Mouse (Mus musculus) lung, postnatal 36 days (tissue): Measurements from ENCODE around the gene Rnf157.

ENCODE experiments used
- DNase-seq: peaks from one replicate; pipeline ENCODE4 v3.0.0; 2022; ENCODE audit warnings: mixed read lengths

Gene Rnf157

GRCm38 (mm10) chr11:116412904-116413630, at the start of gene Rnf157:
Gene Rnf157 (minus strand): TSS chr11:116413032.
- peak; percentile 78 for DNase-seq

GRCm38 (mm10) chr11:116459786-116460185, 47.0 kb upstream of the Rnf157 start:
- no peak for DNase-seq

DNA sequence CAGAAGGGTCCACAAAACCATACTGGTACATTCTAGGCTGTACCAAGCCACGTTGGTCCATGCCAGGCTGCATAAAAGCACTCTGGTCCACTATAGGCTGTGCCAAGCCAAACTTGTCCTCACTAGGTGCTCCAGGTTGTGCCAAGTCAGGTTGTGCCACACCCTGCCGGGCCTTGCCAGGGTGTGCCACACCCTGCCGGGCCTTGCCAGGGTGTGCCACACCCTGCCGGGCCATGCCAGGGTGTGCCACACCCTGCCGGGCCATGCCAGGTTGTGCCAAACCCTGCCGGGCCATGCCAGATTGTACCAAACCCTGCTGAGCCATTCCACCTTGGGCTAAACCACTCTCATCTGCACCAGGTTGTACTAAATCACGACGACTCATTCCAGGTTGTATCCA, 43.4 kb upstream of the Rnf157 start:
- no peak for DNase-seq

- DNase-seq = no peak
Measured at GRCm38 (mm10) chr11:116453889-116454288, 41.1 kb upstream of the Rnf157 start.

GRCm38 (mm10) chr11:116449341-116449740, 36.5 kb upstream of the Rnf157 start:
- DNase-seq = no peak

DNA sequence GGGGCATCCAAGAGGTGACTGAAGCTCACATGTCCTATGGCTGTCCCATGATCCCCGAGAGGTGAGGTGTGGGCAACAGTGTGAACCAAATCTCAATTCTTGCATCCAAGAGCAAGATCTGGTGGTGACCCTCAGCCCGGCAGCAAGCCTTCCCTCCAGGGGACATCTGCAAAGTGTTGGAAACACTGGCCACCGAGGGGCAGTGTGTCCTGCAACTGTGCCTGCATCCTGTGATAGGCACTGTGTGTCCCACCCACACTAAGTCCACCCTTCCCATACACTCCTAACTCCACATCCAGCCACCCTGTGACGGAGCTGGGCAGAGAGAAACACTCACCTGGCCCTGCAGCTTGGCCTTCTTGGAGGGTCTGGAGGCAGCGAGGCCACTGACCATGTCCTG, 35.0 kb upstream of the Rnf157 start:
- DNase-seq = no peak

- no peak for DNase-seq
Measured at GRCm38 (mm10) chr11:116446308-116446887, 33.6 kb upstream of the Rnf157 start.

DNA sequence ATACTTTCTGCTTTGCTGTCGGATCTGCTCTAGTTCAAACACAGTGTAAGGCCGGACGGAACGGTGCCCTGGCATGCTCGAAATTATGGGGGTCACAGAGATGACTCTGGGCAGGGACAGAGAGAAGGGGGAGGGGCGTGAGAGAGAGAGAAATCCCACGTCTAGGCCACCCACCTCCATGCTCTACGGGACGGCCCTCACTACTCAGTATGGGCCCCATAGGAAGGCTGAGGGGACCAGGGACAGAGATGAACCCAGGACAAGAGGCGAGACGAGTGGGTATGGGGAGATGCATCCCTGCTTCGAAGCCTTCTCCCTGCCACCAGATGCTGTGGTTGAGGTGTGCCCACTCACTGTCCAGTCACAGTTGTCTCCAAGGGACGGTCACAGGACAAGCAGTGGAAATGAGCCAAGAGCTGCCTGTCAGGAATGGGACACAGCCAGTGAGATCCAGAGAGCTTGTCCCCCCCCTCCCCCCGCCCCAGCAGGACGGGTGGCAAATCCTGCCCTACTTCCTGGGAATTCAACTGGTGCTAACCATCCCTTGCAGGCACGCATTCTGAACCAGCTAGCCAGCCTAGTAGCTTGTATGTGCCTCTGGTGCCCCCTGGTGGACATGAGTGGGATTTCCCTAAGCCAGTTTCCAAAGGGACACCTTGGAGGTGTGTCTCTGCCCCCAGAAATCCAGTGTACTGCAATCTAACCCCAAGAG, 32.9 kb upstream of the Rnf157 start:
- DNase-seq = peak; percentile 97

DNA sequence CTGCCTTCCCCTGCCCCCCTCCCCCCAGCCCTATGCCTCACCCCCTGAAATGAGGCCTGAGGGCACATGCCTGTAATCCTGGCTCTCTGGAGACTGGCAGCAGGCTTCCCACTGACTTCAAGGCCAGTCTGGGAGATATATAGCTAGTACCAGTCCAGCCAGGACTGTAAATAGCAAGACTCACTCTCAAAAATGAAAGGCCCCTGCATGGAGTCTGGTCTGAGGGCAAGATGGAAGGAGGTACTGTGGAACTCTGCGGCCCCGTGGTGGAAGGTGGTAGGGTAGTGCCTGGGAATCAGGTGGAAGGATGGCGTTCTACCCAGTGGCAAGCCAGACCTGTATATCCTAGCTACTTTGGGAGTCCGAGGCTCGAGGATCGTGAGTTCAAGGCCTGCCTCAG, 31.1 kb upstream of the Rnf157 start:
- no peak for DNase-seq

- no peak for DNase-seq
Measured at GRCm38 (mm10) chr11:116443311-116443710, 30.5 kb upstream of the Rnf157 start.

DNA sequence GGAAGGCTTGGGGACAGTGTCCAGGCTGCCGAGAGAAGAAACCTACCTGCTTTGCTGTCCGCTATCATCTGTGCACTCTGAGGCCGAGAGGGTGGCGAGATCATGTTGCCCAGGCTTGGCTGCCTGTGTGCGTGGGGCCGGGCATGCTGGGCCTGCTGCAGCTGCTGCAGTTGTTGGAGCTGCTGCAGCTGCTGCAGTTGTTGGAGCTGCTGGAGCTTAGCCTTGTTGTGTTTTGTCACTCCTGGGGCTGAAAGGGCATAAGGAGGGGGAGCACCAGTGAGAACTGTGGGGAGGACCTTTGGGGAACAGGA, 30.0 kb upstream of the Rnf157 start:
- no peak for DNase-seq

GRCm38 (mm10) chr11:116442129-116442866, 29.5 kb upstream of the Rnf157 start:
- DNase-seq = no peak

DNA sequence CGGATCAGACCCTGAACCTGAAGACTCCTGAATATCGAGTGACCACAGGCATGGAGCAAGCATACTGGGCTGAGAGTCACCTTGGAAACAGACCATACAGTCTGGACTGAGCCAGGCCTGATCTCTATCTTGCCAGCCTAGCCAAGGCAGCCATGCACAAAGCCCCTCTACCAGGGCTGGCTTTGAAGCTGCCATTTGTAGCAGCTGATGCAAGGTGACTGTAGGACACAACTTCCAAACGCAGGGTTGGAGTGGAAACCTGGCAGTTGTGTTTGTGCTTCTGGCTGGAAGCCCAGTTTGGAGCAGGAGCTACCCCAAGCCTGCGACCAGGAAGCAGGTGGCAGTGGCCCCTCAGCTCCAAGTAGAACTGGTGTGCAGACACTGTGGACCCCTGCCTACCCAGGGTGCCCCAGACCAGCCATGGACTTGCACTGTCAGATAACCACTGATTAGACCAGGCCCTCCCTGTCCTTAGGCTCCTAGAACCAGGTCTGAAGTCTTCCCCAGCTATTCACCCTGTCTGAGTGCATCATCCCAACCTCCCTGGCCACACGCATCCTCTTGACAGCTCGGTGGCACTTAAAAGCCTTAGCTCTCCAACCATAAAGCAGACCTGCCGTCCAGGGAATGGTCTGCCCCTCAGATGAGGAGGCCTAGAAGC, 27.7 kb upstream of the Rnf157 start:
- no peak for DNase-seq

DNA sequence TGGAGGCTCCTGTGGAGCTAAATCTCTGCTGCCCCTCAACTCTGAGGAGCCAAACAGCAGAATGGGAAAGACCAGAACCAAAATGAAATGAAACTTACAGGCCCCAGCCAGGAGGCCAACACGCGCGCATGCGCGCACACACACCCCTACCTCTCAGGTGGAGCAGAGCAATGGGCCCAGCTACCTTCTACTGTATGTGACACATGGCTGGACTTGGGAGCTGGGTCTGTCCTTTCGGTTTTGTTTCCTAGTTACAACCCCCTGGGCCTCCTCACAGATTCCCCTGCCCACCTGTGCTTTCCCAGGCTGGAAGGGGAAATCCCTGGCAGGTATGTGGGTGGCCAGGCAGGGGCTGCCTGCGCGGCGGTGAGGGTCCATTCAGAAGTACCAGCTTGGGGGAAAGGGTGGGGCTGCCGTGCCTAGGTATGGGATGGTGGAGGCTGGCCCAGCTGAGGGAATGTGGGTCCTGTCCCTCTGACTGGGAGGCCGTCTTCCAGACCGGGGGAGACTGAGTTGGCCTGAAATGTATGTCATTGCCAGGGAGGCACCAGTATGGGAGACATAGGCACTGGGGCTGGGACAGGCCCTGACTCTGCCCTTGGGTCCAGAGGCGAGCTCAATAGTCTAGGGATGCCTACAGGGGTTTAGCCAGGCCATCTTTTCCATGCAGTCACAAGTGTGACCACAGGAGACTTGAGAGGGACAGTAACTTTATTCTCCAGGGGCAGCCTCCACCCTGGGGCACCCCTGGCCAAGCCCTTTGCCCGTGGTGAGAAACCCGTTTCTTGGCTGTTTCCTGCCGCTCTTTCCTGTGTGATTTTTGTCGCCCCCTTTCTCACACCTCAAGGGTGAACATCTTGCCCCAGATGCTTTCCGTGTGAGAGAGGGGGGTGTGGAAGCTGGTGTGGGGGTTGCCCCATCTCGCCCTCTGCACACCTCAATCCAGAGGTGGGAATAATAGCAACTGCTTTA, 26.7 kb upstream of the Rnf157 start:
- no peak for DNase-seq

DNA sequence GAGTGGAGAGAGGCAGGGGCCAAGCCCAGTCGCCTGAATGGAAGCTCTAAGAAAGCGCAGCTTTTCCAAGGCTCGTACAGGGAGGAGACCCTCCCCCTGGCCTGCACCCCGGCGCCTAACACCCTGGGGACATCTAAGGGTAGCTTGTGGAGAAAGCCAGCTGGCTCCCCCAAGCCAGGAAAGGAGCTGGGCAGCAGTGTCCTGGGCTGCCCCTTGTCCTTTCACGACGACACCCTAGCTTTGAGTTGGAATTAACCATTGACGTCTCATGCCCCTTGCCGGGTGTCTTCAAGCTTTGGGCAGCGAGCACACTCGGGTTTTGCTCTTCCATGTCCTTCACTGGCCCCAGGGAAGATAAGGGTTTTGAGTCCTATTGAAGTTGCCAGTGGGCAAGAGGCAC, 24.7 kb upstream of the Rnf157 start:
- DNase-seq = no peak

DNA sequence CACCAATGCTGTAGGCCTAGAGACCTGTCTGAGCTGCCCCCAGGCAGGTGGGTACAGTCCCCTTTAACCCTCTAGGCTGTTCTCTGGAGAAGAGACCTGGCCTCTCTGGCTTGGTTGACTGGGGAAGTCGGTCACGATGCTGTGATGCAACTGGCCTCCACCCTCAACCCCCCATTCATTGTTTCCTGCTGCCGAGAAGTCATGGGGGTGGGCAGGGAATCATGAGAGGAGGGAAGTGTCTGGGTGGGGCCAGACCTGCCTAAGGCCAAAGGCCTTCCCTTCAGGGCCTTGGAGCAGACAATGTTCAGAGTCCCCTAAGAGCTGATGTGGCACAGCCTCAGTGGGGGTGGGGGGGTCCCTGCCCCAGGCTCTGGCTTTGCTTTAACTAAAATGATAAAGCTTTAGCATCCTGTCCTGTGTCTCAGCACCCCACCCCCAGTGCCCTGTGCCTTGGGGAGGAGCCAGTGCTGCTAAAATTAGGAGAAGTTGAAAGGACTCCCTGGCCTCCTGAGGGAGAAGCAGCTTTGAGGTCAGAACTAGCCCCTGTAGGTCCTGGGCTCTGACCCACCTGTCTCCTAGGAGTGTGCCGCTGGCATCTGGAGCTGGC, 24.0 kb upstream of the Rnf157 start:
- DNase-seq = peak; percentile 79

- DNase-seq = no peak
Measured at GRCm38 (mm10) chr11:116435992-116436724, 23.3 kb upstream of the Rnf157 start.

DNA sequence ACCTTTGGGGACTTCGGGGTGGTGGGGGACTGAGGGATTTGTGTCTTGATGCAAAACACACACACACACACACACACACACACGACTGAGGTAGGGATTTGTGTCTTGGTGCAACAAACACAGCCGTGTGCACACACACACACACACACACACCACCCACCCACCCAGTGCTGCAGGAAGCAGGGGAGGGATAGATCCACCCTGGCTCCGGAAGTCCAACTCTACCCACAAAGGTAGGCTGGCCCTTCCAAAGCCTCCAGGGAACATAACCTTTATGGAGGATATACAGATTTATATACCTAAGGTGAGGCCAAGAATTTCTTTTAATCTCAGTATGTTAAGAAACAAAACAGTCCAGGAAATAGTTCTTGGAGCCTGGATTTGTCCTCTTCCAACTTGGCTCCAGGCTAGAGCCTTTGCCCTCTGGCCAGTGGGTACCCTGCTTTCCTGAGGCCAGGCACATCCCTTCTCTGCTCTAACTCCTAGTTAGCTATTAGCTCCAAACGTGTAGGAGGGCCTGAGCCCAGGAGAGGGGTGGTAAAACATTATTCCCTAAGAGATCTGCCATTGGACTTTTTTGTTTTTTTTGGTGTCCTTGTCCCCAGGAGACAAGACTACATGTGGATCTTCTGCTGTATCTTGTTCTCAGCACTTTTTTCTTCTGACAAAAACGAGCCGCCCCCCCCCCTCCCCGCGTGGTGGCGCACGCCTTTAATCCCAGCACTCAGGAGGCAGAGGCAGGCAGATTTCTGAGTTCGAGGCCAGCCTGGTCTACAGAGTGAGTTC, 22.3 kb upstream of the Rnf157 start:
- no peak for DNase-seq

GRCm38 (mm10) chr11:116434287-116434966, 21.6 kb upstream of the Rnf157 start:
- peak; percentile 83 for DNase-seq
